Mouse (Mus musculus) effector memory CD4-positive, alpha-beta T cell, adult 5 months (primary cell): ENCODE results near the gene Rras. TPM values are rescaled to one million over a fixed set of nuclear protein-coding genes. Genes with fewer than 3 reads are reported as not detected.

ENCODE experiments used
- polyA plus RNA-seq: library from polyadenylated mRNA; unstranded; fragments of 100-300 nt; shearing (Covaris generic); gene quantifications from one replicate; pipeline ENCODE4 v1.2.1, GENCODE M21; 2017

Gene Rras
- 21.5 TPM for polyA plus RNA-seq

DNA sequence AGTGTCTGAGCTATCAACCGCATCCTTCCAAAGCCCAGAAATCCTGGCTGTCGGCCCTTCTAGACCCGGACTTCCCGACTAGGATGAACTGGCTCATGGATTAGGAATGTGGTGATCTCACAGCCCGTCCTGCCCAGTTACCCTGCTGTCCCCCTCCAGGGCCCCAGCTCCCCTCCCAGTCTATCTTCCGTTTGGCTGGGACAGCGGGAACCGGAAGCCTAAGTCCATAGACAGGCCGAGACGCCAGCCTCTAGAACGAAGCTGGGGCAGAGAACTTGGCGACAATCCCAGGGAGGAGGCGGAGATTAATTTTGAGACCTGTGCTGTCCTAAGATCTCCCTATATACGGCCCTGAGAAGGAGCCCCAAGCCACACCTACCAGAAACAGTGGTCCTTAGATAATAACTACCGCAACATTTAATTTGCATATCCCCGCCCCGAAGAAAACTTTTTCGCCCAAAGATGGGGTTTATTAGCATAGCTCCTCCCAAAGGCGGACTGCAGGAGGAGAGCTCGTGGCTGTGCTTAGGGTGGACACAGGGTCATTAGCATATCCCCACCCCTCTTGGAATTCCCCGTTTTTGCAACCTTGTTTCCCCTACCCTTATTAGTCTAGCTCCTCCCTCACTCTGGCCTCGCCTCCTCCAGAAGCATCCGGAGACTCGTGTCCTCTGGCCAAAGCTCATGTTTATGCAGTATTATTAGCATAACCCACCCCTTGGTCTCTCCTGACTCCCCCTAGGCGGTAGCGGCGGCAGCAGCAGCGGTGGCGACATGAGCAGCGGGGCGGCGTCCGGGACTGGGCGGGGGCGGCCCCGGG, at the start of gene Rras:
TSS of gene Rras (plus strand) at position 720 of the 820 bp plus-strand sequence.

DNA sequence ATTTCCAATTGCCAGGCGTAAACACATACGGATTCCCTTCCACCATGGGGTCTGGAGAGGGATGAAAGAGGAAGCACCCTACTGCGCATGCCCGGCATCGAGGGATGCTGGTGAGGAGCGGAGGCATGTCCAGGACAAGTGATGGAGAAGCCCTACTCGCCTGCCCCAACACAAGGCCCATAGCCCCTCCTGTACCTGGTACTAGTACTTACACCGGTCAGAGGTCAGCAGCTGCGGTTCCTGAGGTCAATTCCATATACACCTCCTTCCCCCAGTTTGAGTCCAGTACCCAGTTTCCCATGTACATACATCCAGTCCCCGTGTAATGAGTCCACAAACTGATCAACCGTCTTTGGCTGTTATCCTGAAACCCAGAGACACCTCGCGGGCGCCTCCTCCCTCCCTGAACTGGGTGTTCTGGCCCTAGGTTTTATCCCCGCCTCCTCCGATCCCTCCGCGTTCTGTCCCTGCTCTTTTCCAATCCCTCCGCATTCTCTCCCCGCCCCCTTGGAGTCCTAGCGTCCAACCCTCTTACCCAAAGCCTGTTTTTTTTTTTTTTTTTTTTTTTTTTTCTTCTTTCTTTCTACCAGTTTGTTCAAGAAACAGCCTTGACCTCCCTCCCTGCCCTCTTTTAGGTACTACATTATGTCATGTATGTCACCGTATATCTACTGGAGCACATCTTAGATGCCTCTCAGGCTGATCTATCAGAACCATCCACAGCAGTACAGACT, 43.2 kb upstream of the Rras start, which contains the start of gene Cpt1c:
TSS of gene Cpt1c (minus strand) at position 469 of the 734 bp plus-strand sequence.

DNA sequence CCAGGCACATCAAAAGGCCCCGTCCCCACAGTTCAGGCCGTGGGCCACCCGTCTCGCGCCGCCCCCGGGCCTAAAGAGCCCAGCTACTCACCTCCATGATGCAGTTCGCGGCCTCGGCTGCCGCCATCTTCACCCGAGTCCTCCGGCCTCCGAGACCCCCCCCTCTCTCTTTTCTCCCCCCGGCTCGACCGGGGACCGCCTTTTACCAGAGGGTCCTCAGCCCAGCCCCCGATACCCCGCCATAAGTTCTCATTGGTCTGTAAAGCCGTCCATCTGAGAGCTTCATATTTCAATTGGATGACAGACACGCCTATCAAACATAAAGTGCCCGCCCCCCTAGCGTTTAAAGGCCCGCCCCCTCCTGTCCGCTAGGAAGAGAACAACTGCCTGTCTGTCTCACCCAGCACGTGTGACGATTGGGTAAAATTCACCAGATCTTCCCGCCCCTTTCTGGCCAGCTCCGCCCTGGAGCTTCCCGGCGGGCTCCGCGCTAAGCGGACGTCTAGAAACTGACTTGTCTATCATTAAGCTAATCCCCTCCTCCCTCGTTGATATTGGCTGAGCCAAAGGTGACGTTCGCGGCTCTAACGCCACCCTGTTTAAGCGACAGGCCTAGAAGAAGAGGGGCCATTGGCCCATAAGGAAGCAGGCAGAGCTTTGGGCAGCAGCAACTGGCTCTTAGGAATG, 31.4 kb upstream of the Rras start, which contains the start of gene Prmt1:
TSS of gene Prmt1 (minus strand) at position 377 of the 687 bp plus-strand sequence.

DNA sequence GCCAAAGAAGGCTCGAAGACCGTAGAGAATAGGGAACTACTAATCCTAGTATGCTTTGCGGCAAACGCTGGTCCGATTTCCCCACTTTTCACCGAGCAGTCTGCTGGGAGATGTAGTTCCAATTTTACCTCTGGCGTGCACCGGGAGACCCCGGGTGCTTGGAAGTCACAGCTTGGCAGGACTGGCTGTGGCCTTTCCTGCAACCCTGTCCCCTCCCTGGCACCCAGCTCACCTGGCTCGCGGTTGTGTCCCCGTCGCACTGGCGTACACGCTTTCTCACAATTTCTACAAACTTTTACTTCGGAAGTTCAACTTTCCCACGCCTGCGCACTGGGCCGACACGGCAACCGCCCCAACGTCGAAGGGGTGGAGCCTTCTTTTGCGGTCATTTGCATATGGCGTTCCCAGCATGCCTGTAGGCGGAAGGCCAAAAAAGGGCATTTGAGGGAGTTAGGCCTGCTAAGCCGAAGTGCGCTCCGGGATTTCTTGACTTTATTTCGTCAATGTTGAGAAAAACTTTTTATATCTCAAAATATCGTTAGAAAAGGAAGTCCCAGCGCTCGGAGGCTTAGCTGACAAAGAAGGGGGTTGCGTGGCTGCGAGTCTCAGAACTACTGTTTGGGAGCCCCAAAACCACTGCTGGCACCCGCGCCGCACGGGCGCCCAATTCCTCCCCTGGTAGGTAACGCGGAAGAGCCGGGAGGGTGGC, 20.4 kb upstream of the Rras start, which contains the start of gene Irf3:
TSS of gene Irf3 (plus strand) at position 418 of the 709 bp plus-strand sequence.

DNA sequence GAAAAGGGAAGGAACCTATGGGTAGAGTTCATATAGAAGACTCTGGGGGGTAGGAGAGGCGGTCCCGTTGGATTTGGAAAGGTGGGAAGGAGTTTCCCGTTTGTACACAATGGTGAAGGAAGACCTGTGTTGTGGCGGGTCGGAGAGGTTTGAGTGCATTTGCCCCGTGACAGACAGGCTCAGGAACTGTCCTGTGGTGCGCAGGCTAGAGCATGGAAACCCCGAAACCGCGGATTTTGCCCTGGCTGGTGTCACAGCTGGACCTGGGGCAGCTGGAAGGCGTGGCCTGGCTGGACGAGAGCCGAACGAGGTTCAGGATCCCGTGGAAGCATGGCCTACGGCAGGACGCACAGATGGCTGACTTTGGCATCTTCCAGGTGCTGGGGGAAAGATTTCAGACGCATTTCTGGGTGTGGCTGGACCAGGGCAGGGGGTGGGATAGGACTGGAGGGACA, 19.2 kb upstream of the Rras start, which contains the start of gene Bcl2l12:
TSS of gene Bcl2l12 (minus strand) at position 212 of the 455 bp plus-strand sequence.

DNA sequence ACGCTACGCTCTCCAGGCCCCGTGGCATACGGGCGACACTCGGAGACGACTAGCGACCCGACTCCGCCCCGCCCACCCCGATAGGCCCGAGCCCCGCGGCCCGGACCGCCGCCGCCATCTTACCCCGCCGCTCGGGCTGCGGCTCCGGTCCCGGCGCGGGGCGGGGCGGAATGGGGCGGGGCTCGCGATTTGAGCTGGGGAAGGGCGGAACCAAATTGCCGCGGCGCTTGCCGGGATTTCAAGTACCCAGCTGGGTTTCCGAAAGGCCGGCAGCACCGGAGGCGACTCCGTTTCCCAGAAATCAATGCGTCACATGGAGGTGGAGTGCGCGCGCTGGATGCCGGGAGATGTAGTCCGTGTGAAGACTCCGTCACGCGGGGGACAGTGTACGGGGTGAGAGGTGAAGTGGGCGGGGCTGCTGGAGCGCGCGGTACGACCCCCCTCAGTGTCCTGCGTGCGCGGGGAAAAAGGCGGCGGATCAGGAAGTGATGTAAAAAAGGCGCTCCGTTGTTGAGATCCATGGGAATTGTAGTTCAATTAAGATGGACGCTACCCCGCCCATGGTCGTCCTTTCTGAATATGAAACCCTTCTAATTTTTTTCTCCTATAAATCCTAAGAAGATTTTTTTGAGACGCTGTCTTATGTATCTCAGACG, 1.7 kb upstream of the Rras start, which contains the start of gene Scaf1:
TSS of gene Scaf1 (minus strand) at position 407 of the 656 bp plus-strand sequence.

DNA sequence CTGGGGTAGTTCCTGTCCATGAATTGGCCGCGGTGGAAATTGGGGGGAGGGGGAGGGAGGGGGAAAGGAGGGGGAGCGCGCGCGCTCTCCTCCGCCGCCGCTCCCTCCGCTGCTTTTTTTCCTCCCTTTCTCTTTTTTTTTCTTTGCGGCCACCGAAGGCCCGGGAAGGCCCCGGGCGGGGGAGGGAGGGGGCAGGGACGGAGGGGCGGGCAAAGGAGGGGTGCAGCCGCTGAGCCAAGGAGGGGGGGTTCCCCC, 35.0 kb downstream of the Rras start, which contains the start of gene Prr12:
TSS of gene Prr12 (minus strand) at position 20 of the 255 bp plus-strand sequence.

DNA sequence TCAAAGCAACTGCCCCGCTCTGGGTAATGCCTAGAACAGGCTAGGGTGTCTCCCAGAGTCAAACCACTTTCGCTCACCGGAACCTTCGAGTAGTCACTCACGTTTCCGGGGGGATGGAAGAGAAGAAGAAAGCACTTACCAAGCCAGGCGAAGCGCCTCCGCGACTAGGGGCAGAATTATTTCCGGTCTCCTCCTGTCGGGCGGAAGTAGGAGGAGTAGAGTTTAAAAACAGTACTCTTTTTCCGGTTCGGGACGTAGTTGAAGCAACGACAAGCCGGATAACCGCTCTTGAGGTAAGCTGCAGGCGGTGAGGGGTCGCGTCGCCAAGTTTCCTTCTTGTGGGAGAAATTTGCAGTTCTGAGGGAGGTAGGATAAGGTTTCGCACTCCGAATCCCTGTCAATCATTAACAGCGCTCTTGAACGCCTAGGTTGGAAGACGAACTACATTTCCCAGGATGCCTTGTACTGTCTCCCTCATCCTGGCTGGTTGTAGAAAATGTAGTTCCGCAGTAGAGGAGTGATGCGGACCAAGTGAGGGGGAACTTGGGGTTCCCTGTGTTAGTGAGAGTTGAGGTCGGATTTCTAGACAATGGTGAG, 44.6 kb downstream of the Rras start, which contains the start of the genes Nosip and Prrg2:
TSS of gene Nosip (plus strand) at position 191 of the 597 bp plus-strand sequence.
TSS of gene Prrg2 (minus strand) at position 439 of the 597 bp plus-strand sequence.

Other genes starting within 250 kb of the Rras start
- 32.1 TPM for gene Nup62, start 201.9 kb upstream of the Rras start, polyA plus RNA-seq
- 0.36 TPM for gene Il4i1, start 201.6 kb upstream of the Rras start, polyA plus RNA-seq
- 0.29 TPM for gene Atf5, start 201.3 kb upstream of the Rras start, polyA plus RNA-seq
- gene Akt1s1, start 169.0 kb upstream of the Rras start, polyA plus RNA-seq: 20.9 TPM
- gene Tbc1d17, start 168.9 kb upstream of the Rras start, polyA plus RNA-seq: 79.9 TPM
- 49.2 TPM for gene Pnkp, start 160.8 kb upstream of the Rras start, polyA plus RNA-seq
- gene Ptov1, start 148.2 kb upstream of the Rras start, polyA plus RNA-seq: 33.5 TPM
- 54.0 TPM for gene Med25, start 125.2 kb upstream of the Rras start, polyA plus RNA-seq
- gene Fuz, start 121.9 kb upstream of the Rras start, polyA plus RNA-seq: 19.8 TPM
- gene Ap2a1, start 88.5 kb upstream of the Rras start, polyA plus RNA-seq: 48.2 TPM
- gene Tsks, start 74.8 kb upstream of the Rras start, polyA plus RNA-seq: not detected
- gene Cpt1c, start 43.1 kb upstream of the Rras start, polyA plus RNA-seq: 0.44 TPM
- 120 TPM for gene Prmt1, start 31.4 kb upstream of the Rras start, polyA plus RNA-seq
- 121 TPM for gene Irf3, start 20.3 kb upstream of the Rras start, polyA plus RNA-seq
- gene Bcl2l12, start 19.2 kb upstream of the Rras start, polyA plus RNA-seq: 11.6 TPM
- 24.6 TPM for gene Scaf1, start 1.6 kb upstream of the Rras start, polyA plus RNA-seq
- gene Prr12, start 34.9 kb downstream of the Rras start, polyA plus RNA-seq: 2.0 TPM
- 85.4 TPM for gene Nosip, start 44.5 kb downstream of the Rras start, polyA plus RNA-seq
- 1.2 TPM for gene Prrg2, start 44.7 kb downstream of the Rras start, polyA plus RNA-seq
- 4.0 TPM for gene Rcn3, start 74.3 kb downstream of the Rras start, polyA plus RNA-seq
- 5.7 TPM for gene Fcgrt, start 85.9 kb downstream of the Rras start, polyA plus RNA-seq
- 1,926 TPM for gene Rps11, start 106.5 kb downstream of the Rras start, polyA plus RNA-seq
- 3,339 TPM for gene Rpl13a, start 110.8 kb downstream of the Rras start, polyA plus RNA-seq
- gene Gm45713, start 118.3 kb downstream of the Rras start, polyA plus RNA-seq: not detected
- gene Flt3l, start 118.5 kb downstream of the Rras start, polyA plus RNA-seq: 136 TPM
- gene Pih1d1, start 136.3 kb downstream of the Rras start, polyA plus RNA-seq: 26.1 TPM
- gene Aldh16a1, start 136.6 kb downstream of the Rras start, polyA plus RNA-seq: 34.3 TPM
- not detected for gene Slc17a7, start 146.0 kb downstream of the Rras start, polyA plus RNA-seq
- not detected for gene Gfy, start 161.6 kb downstream of the Rras start, polyA plus RNA-seq
- not detected for gene Pth2, start 163.0 kb downstream of the Rras start, polyA plus RNA-seq
- not detected for gene Ccdc155, start 186.9 kb downstream of the Rras start, polyA plus RNA-seq
- 32.1 TPM for gene Dkkl1, start 194.2 kb downstream of the Rras start, polyA plus RNA-seq
- gene Tead2, start 197.8 kb downstream of the Rras start, polyA plus RNA-seq: 1.2 TPM
- gene Cd37, start 221.2 kb downstream of the Rras start, polyA plus RNA-seq: 391 TPM
- not detected for gene Slc6a16, start 223.1 kb downstream of the Rras start, polyA plus RNA-seq